Mouse (Mus musculus) small intestine, adult 2 months (tissue): Measurements from ENCODE around the gene Hoxd10. TPM values are rescaled to one million over a fixed set of nuclear protein-coding genes. Genes with fewer than 3 reads are reported as not detected.
A peak's percentile ranks its signal among the peaks of the same experiment; 100 is the strongest.

ENCODE experiments used
- H3K27ac ChIP-seq: fragments of 200-500 bp; 2 replicates; pipeline ENCODE4 v1.5.1; 2012; ENCODE audit warnings: low read depth, low read length, control low read depth, inconsistent platforms; ENCODE audit not compliant: insufficient read depth
- H3K27me3 ChIP-seq: fragments of 200-500 bp; 2 replicates; pipeline ENCODE4 v1.6.1; 2012; ENCODE audit warnings: mild to moderate bottlenecking, moderate library complexity, low read length, inconsistent platforms; ENCODE audit not compliant: control insufficient read depth, insufficient read depth
- H3K36me3 ChIP-seq: fragments of 200-500 bp; 2 replicates; pipeline ENCODE4 v1.6.1; 2012; ENCODE audit warnings: mild to moderate bottlenecking, low read length, control low read depth, inconsistent platforms; ENCODE audit not compliant: control insufficient read depth, insufficient read depth
- H3K4me1 ChIP-seq: fragments of 200-500 bp; 2 replicates; pipeline ENCODE4 v1.6.1; 2012; ENCODE audit warnings: low read length, inconsistent platforms, mixed read lengths; ENCODE audit not compliant: control insufficient read depth, insufficient read depth, insufficient read length
- H3K4me3 ChIP-seq: fragments of 200-500 bp; 2 replicates; pipeline ENCODE4 v1.5.1; 2012; ENCODE audit warnings: low read depth, mild to moderate bottlenecking, control low read depth, inconsistent platforms, low read length, moderate library complexity
- CTCF ChIP-seq: fragments of 200-500 bp; IDR thresholded peaks from 2 replicates; pipeline ENCODE4 v1.5.1; 2012; ENCODE audit warnings: low read depth, mild to moderate bottlenecking, control low read depth, inconsistent platforms, low read length, moderate library complexity, mixed read lengths; ENCODE audit not compliant: insufficient replicate concordance, insufficient read length; ENCODE audit errors: extremely low read depth
- POLR2A ChIP-seq: fragments of 200-500 bp; IDR thresholded peaks from 2 replicates; pipeline ENCODE4 v1.6.1; 2012; ENCODE audit warnings: low read depth, mild to moderate bottlenecking, control low read depth, inconsistent platforms, low read length, moderate library complexity
- WGBS: fragments of 180-500 bp; shearing (Covaris S2); methylation state at CpG from one replicate; pipeline ENCODE4 v1.1.7; 2018; 5-methylcytosine and 5-hydroxymethylcytosine counted together
- polyA plus RNA-seq: library from polyadenylated mRNA; depleted of rRNA; stranded (reverse); fragments of >200 nt; gene quantifications from 2 replicates; pipeline ENCODE4 v1.2.3, GENCODE M21; 2012

Gene Hoxd10
- polyA plus RNA-seq, 1 experiment = not detected

DNA sequence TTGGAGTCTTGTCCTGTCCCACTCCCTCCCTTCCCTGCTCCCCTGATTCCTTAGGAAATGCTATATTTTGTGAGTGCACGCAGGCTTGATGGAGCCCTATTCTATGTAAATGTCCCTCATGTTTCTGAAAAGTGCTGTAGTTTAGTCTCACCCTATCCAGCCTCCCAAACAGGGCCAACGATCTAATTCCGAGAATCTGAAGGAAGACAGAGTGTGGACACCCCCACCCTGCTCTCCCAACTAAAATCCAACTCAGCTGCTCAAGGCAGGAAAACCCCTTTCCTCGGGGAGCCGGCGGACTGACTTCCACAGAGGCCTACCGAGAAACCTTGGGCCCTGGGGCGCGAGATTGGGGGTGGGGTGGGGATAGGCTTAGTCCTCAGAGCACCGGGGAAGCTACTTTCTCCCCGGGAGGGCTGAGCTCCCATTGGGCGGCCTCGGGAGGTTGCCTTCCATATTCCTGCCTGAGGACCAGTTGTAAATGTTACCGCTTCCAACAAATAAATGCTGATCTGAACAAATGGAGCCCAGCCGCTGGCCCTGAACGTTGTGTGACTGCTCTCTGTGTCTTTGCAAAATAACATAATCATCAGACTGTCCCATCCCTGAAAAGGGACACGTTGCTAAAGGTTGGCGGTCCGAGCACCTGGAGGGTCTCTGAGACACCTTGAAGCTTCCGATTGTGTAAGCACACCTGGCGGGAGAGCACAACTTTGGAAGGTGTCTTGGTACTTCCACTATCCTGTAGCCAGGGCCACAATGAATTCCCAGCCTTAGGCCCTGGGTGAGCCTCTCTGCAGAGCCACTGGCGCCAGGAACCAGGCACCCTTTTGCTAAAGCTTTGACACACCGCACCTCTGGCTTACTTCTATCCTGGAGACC, 8.2 kb downstream of the Hoxd10 start:
- no peak overlapping the region for H3K4me3 ChIP-seq
- H3K27me3 ChIP-seq = peaks cover 85% of the 10 kb centered on the region
- WGBS = 17% methylated on average over 23 of the region's 23 CpGs
- peaks cover 10% of the 10 kb centered on the region for H3K4me1 ChIP-seq
- H3K27ac ChIP-seq = no peak overlapping the region
- no peak for TF ChIP-seq CTCF
- TF ChIP-seq POLR2A = no peak
- no peaks in the 10 kb centered on the region for H3K36me3 ChIP-seq

DNA sequence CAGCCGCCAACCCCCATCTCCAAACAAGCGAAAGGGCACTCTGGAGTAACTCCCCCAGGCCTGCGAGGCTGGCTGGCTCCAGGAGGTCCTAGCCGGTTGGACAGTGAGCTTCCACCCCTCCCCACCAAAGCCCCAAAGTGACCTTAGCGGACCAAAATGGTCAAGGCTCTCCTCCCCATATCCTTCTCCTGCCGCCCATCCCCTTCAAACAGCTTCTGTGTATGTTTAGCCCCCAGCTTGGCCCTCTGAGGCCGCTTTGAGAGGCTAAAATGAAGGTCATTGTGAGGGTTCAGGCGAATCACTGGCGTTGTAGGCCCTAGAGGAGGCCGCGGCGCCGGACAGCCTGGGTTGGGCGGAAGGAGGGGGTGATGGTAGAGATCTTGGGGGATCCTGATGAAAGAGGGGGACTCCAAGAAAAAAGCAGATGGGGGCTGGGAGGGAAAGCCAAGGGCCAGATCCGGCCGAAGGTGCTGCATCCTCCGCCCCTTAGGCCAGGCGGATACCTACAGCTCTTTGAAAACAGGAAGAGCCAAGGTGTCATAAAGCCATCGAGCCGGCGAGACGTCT, 8.9 kb downstream of the Hoxd10 start:
- peaks cover 86% of the 10 kb centered on the region for H3K27me3 ChIP-seq
- TF ChIP-seq POLR2A (no peak), CTCF (no peak; the same call in 1 of the 2 replicates)
- peaks cover 11% of the 10 kb centered on the region for H3K4me1 ChIP-seq
- no peak overlapping the region for H3K27ac ChIP-seq
- no peaks in the 10 kb centered on the region for H3K36me3 ChIP-seq
- WGBS = 10% methylated on average over 22 of the region's 22 CpGs
- H3K4me3 ChIP-seq = no peak overlapping the region

DNA sequence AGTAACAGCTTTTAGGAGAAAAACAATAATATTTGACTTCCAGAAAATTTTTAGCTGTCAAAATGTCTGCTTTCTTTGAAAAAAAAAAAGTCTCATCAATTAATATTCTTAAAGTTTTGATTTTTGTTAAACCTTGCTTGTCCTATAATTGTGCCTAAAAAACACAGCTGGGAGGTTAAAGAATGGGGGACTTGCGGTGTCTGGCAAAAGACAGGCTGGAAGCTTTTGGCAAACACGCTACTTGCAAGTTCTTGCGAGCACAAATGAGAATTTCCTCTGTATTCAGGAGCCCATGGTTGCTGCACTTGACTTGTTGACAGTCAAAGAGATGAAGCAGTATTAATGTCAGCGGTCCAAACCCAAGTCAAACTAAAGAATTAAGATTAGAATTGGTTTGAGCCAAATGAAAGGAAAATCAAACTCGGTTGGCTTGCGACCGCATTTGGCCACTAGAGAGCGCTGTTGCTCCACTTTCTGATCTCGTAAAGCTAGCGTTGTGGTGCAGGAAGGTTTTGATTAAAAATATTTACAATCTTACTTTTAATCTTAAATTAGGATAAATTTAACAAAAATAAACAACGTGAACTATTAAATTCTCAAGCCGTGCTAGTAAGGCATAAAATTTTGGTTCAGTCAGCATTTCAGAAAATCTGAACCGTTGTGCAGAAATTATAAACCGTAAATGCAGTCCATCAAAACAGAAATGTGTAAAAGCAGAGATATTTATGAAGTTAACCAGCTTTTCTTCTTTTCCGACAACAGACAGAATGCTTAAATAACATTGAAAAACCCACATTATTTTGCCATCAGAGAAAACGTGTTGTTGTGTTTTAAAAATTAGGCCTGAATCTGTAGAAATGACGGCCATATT, 10.5 kb downstream of the Hoxd10 start:
- 17% methylated on average over 17 of the region's 17 CpGs for WGBS
- H3K4me3 ChIP-seq = no peak overlapping the region
- H3K4me1 ChIP-seq = peaks cover 11% of the 10 kb centered on the region
- H3K27ac ChIP-seq = no peak overlapping the region
- H3K36me3 ChIP-seq = no peaks in the 10 kb centered on the region
- peak; percentile 86; the same call in 1 of the 2 replicates for TF ChIP-seq CTCF
- no peak for TF ChIP-seq POLR2A
- H3K27me3 ChIP-seq = peaks cover 82% of the 10 kb centered on the region

DNA sequence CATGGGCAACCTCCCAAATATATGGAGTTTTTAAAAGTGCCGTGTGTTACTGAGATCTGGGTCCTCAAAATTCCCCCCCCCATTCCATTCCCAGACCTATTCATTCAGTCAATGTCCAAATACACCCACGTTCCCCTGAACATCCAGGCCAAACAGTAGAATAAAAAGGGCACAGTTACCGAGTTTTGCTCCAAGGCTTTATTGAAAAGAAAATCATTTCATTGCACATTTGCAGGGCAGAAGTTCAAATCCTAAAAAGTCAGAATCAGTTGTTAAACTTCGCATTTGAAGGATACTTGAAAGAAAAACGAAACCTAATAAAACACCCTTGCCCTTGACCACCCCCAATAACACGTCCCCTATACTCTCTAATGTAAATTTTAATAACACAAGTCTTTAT, 11.1 kb downstream of the Hoxd10 start:
- WGBS = 36% methylated on average over 6 of the region's 6 CpGs
- Histone ChIP-seq H3K4me3 (no peak overlapping the region), H3K36me3 (no peaks in the 10 kb centered on the region), H3K27me3 (peaks cover 79% of the 10 kb centered on the region), H3K4me1 (peaks cover 10% of the 10 kb centered on the region), H3K27ac (no peak overlapping the region)
- TF ChIP-seq CTCF = no peak
- TF ChIP-seq POLR2A = no peak

DNA sequence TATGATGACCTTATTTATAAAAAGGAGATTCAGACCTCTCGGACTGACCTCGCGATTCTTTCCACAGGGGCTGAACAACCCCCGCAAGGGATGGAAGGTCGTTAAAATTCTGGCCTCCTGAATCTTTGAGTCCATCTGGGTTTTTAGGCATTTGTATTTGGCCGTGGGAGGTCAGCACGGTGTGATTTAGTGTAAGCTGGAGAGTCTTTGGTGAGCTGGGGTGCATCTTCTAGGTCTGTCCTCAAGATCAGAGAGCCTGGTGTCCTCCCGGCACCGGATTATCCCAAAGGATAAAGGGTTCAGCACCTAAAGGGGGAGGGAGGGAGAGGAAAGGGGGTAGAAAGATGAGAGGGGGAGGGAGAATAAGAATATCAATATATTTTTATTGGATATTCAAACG, 11.6 kb downstream of the Hoxd10 start:
- Histone ChIP-seq H3K4me1 (peaks cover 6% of the 10 kb centered on the region; the same call in 1 of the 2 replicates), H3K27ac (no peak overlapping the region), H3K36me3 (no peaks in the 10 kb centered on the region), H3K27me3 (peaks cover 76% of the 10 kb centered on the region), H3K4me3 (no peak overlapping the region)
- TF ChIP-seq CTCF = no peak
- TF ChIP-seq POLR2A = no peak
- 26% methylated on average over 10 of the region's 10 CpGs for WGBS

DNA sequence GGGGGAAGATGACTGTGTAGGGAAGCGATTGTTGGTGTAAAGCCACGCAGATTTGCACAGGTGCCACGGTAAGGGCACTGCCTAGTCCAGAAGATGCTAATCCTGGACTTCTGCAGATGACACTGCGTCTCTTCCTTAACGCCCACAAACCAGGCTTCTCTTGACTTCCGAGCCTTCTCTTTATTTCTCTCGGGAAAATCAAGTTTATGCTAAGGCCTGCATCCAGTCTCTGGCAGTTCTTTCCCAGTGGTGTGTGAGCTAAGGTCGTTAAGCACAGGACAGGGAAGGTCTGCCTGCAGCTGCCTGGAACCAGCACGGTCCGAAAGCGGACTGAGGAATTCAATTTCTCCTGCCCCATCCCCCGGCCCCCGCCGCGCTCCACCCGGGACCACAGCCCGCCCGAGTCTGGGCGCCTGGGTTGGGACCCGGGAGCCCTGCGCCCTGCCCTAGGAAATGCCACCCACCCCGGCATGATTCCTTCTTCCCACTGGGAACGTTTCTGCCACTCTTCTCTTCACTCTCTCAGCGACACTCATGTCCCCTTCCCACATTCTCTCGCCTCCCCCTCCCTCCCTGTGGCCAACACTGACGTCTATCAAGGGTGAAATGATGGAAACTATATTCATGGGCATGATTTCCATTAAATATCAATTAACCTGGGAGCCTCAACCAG, 12.1 kb downstream of the Hoxd10 start:
- no peaks in the 10 kb centered on the region for H3K36me3 ChIP-seq
- WGBS = 16% methylated on average over 26 of the region's 26 CpGs
- TF ChIP-seq CTCF = no peak
- peaks cover 6% of the 10 kb centered on the region; the same call in 1 of the 2 replicates for H3K4me1 ChIP-seq
- H3K27ac ChIP-seq = no peak overlapping the region
- no peak overlapping the region for H3K4me3 ChIP-seq
- H3K27me3 ChIP-seq = peaks cover 76% of the 10 kb centered on the region
